Mouse (Mus musculus): ENCODE measurements around the gene Lrba. TPM values are rescaled to one million over a fixed set of nuclear protein-coding genes. Genes with fewer than 3 reads are reported as not detected.
A peak's percentile ranks its signal among the peaks of the same experiment; 100 is the strongest.

The Lrba gene
- polyA plus RNA-seq, 1 experiment from 2014 or later = 5.9 TPM

GRCm38 (mm10) chr3:86768969-86769368 is 544.5 kb downstream of the Lrba start:
- no peak overlapping the region for H3K4me3 ChIP-seq (replicated peaks; ENCODE audit: low read depth, low read length)
- no peaks in the 10 kb centered on the region for H3K36me3 ChIP-seq (ENCODE audit: insufficient read depth, low read length)
- no peaks in the 10 kb centered on the region for H3K4me1 ChIP-seq (replicated peaks; ENCODE audit: insufficient read depth, low read length)
- DNase-seq (ENCODE audit: low spot score) (no peak), ATAC-seq (replicated peaks; ENCODE audit: low FRiP score, low read depth) (no peak)
- H3K27me3 ChIP-seq (ENCODE audit: insufficient read depth, low read length) = no peaks in the 10 kb centered on the region
- H3K9me3 ChIP-seq (replicated peaks; ENCODE audit: low read length) = no peaks in the 10 kb centered on the region
- no peak for TF ChIP-seq CTCF (IDR thresholded peaks at IDR 0.05; ENCODE audit: low read depth)
- WGBS = 50% methylated on average over 6 of the region's 6 CpGs
- H3K9ac ChIP-seq (ENCODE audit: low read depth, low read length) = no peak overlapping the region
- no peak overlapping the region for H3K27ac ChIP-seq
- no peak overlapping the region for H3K4me2 ChIP-seq (ENCODE audit: low read length)

GRCm38 (mm10) chr3:86774566-86775443 is 550.3 kb downstream of the Lrba start:
- peak overlapping the region; percentile 26; the same call in 1 of the 2 replicates for H3K27ac ChIP-seq
- no peaks in the 10 kb centered on the region for H3K9me3 ChIP-seq (replicated peaks; ENCODE audit: low read length)
- no peak overlapping the region for H3K4me3 ChIP-seq (replicated peaks; ENCODE audit: low read depth, low read length)
- no peaks in the 10 kb centered on the region for H3K4me1 ChIP-seq (replicated peaks; ENCODE audit: insufficient read depth, low read length)
- DNase-seq (ENCODE audit: low spot score) (peak; percentile 56), ATAC-seq (replicated peaks; ENCODE audit: low FRiP score, low read depth) (no peak)
- no peak overlapping the region for H3K9ac ChIP-seq (ENCODE audit: low read depth, low read length)
- no peak for TF ChIP-seq CTCF (IDR thresholded peaks at IDR 0.05; ENCODE audit: low read depth)
- peaks cover 4% of the 10 kb centered on the region; the same call in 1 of the 2 replicates for H3K36me3 ChIP-seq (ENCODE audit: insufficient read depth, low read length)
- H3K27me3 ChIP-seq (ENCODE audit: insufficient read depth, low read length) = no peaks in the 10 kb centered on the region
- H3K4me2 ChIP-seq (ENCODE audit: low read length) = no peak overlapping the region
- WGBS = 53% methylated on average over 14 of the region's 14 CpGs

- H3K4me2 ChIP-seq (ENCODE audit: low read length) = no peak overlapping the region
- no peak overlapping the region for H3K4me3 ChIP-seq (replicated peaks; ENCODE audit: low read depth, low read length)
- no peak overlapping the region for H3K9ac ChIP-seq (ENCODE audit: low read depth, low read length)
- no peaks in the 10 kb centered on the region for H3K9me3 ChIP-seq (replicated peaks; ENCODE audit: low read length)
- H3K27me3 ChIP-seq (ENCODE audit: insufficient read depth, low read length) = no peaks in the 10 kb centered on the region
- TF ChIP-seq CTCF (IDR thresholded peaks at IDR 0.05; ENCODE audit: low read depth) = no peak
- no peak for ATAC-seq (replicated peaks; ENCODE audit: low FRiP score, low read depth)
- DNase-seq (ENCODE audit: low spot score) = no peak
- no peak overlapping the region for H3K27ac ChIP-seq
- no peaks in the 10 kb centered on the region for H3K4me1 ChIP-seq (replicated peaks; ENCODE audit: insufficient read depth, low read length)
- 82% methylated on average over 6 of the region's 6 CpGs for WGBS
- H3K36me3 ChIP-seq (ENCODE audit: insufficient read depth, low read length) = peaks cover 4% of the 10 kb centered on the region; the same call in 1 of the 2 replicates
These were observed 551.0 kb downstream of the Lrba start for GRCm38 (mm10) chr3:86775444-86775828.

- DNase-seq (ENCODE audit: low spot score) (no peak), ATAC-seq (replicated peaks; ENCODE audit: low FRiP score, low read depth) (no peak)
- H3K27me3 ChIP-seq (ENCODE audit: insufficient read depth, low read length) = no peaks in the 10 kb centered on the region
- peaks cover 4% of the 10 kb centered on the region; the same call in 1 of the 2 replicates for H3K36me3 ChIP-seq (ENCODE audit: insufficient read depth, low read length)
- peak; percentile 48 for TF ChIP-seq CTCF (IDR thresholded peaks at IDR 0.05; ENCODE audit: low read depth)
- H3K4me2 ChIP-seq (ENCODE audit: low read length) = no peak overlapping the region
- WGBS = 88% methylated on average over 4 of the region's 4 CpGs
- H3K9ac ChIP-seq (ENCODE audit: low read depth, low read length) = no peak overlapping the region
- no peak overlapping the region for H3K27ac ChIP-seq
- no peaks in the 10 kb centered on the region for H3K4me1 ChIP-seq (replicated peaks; ENCODE audit: insufficient read depth, low read length)
- no peak overlapping the region for H3K4me3 ChIP-seq (replicated peaks; ENCODE audit: low read depth, low read length)
- H3K9me3 ChIP-seq (replicated peaks; ENCODE audit: low read length) = no peaks in the 10 kb centered on the region
These were observed 555.2 kb downstream of the Lrba start for GRCm38 (mm10) chr3:86779704-86780103.

GRCm38 (mm10) chr3:86784051-86784450 is 559.6 kb downstream of the Lrba start:
- no peak for TF ChIP-seq CTCF (IDR thresholded peaks at IDR 0.05; ENCODE audit: low read depth)
- 71% methylated on average over 3 of the region's 3 CpGs for WGBS
- H3K9ac ChIP-seq (ENCODE audit: low read depth, low read length) = no peak overlapping the region

GRCm38 (mm10) chr3:86784930-86785329 is 560.5 kb downstream of the Lrba start:
- ATAC-seq (replicated peaks; ENCODE audit: low FRiP score, low read depth) = no peak

More at GRCm38 (mm10) chr3:86784051-86784450, 559.6 kb downstream of the Lrba start:
- H3K36me3 ChIP-seq (ENCODE audit: insufficient read depth, low read length) = no peaks in the 10 kb centered on the region
- ATAC-seq (replicated peaks; ENCODE audit: low FRiP score, low read depth) = no peak
- DNase-seq (ENCODE audit: low spot score) = no peak
- no peak overlapping the region for H3K27ac ChIP-seq
- no peaks in the 10 kb centered on the region for H3K4me1 ChIP-seq (replicated peaks; ENCODE audit: insufficient read depth, low read length)
- no peaks in the 10 kb centered on the region for H3K9me3 ChIP-seq (replicated peaks; ENCODE audit: low read length)
- H3K27me3 ChIP-seq (ENCODE audit: insufficient read depth, low read length) = no peaks in the 10 kb centered on the region
- H3K4me3 ChIP-seq (replicated peaks; ENCODE audit: low read depth, low read length) = no peak overlapping the region
- no peak overlapping the region for H3K4me2 ChIP-seq (ENCODE audit: low read length)

More at GRCm38 (mm10) chr3:86784930-86785329, 560.5 kb downstream of the Lrba start:
- DNase-seq (ENCODE audit: low spot score) = no peak
- Histone ChIP-seq H3K4me2 (ENCODE audit: low read length) (no peak overlapping the region), H3K27me3 (ENCODE audit: insufficient read depth, low read length) (no peaks in the 10 kb centered on the region), H3K4me3 (replicated peaks; ENCODE audit: low read depth, low read length) (no peak overlapping the region), H3K36me3 (ENCODE audit: insufficient read depth, low read length) (no peaks in the 10 kb centered on the region), H3K9me3 (replicated peaks; ENCODE audit: low read length) (no peaks in the 10 kb centered on the region), H3K27ac (no peak overlapping the region), H3K4me1 (replicated peaks; ENCODE audit: insufficient read depth, low read length) (no peaks in the 10 kb centered on the region), H3K9ac (ENCODE audit: low read depth, low read length) (no peak overlapping the region)
- TF ChIP-seq CTCF (IDR thresholded peaks at IDR 0.05; ENCODE audit: low read depth) = no peak
- WGBS = 45% methylated on average over 11 of the region's 11 CpGs

Data from kidney, postnatal 0 days (tissue).